Mouse (Mus musculus) adrenal gland, adult 2 months (tissue): ENCODE measurements at regions not wholly inside any gene's neighbourhood (a gene's known extent, or its start where the extent isn't known, plus 50 kb on each side); places are given as distances from the start of the nearest gene placed in this dataset.

ENCODE experiments used
- DNase-seq: peaks from one replicate; pipeline ENCODE4 v3.0.0; 2021

DNA sequence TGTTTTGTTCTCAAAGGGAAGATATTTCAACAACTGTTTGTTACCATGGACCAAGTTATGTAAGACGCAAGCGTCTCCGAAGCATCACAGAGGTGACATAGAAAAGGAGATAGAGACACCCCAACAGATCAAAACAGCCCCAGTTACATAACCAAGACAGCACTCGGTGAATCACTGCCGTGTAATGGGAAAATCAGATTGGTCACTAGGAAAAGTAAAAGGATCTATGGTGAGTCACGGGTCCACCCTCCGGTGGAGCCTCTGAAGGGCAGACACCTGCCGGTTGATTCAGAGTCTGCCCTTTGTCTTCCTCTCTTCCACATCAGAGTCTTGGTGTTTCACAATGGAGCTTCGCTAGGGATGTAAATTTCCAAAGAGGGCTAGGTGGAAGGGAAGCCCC, 62.9 kb upstream of the Odc1 start:
- DNase-seq = peak; percentile 53

DNA sequence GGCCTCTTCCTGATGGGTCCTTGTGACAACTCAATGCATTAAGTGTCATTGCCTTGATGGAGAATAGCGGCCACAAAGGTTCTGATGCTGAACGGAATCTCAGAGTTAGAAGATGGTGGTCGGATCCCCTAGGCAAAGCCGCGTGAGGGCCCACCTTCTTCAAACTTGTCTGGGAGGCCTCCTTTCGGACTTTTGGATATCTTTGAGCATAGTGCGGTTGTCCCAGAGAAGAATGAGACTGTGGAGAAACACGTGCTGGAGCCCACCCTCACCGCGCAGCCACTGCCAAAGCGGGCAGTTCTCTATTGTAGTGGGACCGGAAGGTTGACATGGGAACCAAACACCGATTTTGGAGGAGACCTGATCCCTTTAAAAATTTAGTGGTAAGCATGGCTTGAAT, 62.4 kb upstream of the Odc1 start:
- DNase-seq = no peak

DNA sequence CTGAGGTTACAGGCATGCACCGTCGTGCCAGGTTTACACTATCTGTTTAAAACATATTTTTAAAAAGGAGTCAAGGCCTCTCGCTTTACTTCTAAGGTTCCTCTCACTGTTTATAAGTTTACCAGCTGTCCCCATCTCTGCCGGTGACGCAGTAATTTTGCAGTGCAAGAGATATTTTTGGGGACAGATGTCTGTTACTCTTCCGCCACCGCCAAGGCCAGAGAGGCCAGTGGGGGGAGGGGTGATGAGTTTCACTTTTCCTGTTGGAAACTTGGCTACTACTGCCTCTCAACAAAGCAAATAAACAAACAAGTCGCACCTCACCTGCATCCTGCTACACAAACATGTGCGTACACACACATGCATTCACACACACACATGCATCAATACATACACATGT, 60.1 kb upstream of the Odc1 start:
- DNase-seq = peak; percentile 81

DNA sequence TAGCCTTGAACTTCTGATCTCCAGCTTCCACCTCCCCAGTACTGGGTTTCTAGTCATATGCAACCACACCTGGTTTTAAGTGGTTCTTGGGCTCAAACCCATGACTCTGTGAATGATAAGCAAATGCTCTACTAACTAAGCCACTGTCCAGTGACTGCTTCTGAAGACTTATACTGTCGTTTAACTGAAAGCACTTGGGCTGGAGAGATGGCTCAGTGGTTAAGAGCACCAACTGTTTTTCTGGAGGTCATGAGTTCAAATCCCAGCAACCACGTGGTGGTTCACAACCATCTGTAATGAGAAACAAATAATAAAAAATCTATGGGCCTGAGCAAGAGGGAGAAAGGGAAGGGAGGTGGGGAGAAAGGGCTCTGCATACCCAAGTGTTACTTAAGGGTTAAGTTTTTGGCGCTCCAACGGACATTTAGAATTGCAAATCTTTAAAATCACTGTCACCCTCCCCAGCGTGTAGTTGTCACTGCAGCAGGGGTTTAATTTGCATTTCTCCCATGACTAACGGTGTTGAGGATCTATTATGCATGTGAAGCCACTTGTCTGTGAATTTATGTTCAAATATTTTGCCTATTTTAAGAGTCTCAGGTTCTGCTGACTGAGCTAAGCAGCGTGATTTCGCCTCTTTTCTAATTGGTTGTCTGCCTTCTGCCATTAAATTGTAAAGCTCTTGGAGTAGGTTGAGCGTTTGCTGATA, 58.4 kb upstream of the Odc1 start:
- no peak for DNase-seq

DNA sequence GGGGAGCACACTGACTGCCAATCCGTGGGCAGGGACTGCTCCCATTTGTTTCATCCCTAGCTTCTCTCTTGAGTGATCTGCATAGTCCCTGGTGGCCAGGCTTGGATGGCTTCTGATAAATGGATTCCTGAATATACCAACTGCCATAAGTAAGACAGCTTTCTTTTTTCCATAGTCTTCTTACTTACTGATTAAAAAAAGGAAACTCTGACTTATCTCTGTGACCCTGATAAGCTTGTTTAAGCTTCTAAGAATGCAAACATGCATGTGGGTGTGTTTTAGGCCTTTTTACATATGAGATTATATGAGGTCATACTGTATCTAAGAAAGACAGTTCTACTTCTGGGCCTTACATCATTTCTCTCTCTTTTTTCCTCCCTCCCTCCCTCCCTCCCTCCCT, 57.3 kb upstream of the Odc1 start:
- no peak for DNase-seq

DNA sequence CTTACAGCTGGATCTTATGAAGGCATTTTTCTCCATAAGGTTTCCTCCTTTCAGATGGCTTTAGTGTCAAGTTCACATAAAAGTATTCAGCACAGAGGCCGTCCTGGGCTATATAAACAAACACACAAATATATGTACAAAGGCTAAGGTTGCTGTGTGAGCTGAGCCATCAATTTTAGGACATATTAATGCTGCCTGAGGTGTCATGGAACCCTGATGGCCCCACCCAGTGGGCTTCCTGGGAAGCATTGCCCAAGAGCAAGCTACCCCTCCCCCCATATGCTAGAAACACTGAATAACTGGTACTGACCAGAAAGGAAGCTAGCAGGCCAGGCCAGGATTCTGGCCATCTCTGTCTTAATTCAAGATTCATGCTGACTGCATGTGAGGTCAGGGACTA, 56.4 kb upstream of the Odc1 start:
- no peak for DNase-seq

DNA sequence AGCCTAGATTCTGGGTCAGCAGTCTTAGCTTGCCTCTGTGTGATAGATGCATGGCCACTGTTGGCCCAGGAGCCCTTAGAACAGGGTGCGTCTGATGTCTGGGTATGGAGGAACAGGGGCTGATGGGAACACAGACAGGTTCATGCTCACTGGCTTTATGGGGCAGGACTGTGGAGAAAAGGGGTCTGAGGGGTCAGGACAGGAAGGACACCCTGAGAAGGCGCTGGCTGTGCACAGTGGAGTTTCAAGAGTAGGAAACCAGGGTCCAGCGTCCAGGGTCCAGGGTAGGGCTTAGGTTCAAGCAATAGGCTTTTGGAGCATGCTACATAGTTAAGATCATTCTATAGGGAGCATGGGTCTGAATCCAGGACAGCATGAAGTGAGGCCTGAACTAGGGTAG, 54.6 kb upstream of the Odc1 start:
- DNase-seq = no peak

DNA sequence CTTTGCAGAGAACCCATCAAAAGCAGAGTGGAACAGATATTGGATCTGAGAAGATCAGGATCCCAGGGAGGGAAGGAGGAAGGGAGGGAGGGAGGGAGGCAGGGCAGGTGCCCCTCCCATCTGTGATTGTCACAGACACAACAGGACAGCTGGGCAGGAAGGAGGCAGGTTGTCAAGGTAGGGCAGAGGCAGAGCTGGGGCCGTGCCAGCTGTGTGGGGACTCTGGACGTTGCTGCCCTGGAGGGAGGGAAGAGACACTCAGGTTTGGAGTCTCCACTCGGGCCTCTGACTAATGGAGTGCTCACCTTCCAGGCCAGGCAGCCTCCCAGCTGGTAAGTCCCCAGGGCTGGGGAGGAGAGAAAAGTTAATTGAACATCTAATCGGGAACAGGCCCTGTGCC, 52.0 kb upstream of the Odc1 start:
- no peak for DNase-seq

DNA sequence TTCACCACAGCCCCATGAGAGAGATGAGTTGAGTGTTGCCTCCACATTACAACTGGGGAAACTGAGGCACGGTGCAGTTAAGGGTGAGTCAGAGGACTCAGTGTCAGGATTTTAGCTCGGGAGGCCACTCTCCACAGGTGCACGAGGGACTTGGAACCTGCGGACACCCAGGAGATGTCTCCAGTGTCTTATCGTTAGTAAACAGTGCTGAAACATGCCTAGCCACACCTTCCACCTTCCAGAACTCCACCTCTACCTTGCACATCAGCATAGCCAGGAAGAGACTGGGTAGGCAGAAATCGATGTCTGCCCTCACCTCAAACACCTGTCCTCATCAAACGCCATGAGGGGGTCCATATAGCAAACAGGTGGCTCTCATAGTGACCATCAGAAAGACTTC, 51.5 kb upstream of the Odc1 start:
- DNase-seq = no peak

DNA sequence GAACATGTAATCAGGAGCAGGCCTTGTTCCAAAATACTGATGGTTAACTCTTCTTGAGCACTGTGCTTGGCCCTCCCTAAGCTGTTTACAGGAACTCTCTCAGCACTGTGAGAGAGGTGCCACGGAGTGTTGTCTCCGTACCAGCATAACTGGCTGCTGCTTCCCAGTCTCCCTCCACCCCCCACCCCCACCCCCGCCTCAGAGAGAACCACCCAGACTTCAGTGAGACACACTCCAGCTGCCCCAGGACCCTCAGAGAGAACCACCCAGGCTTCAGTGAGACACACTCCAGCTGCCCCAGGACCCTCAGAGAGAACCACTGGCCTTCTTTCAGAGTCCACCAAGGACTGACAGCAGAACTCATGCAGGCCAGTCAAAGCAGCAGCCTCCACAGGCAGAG, 50.8 kb upstream of the Odc1 start:
- no peak for DNase-seq
